Mouse (Mus musculus) MEL-GATA-1-ER (cell line): ENCODE measurements around the gene Abca13.

ENCODE experiments used
- DNase-seq: peaks from one replicate; pipeline ENCODE4 v3.0.0-alpha.2; 2012; ENCODE audit warnings: low read depth; ENCODE audit errors: extremely low read depth

The Abca13 gene

GRCm38 (mm10) chr11:9666648-9667255 is 475.0 kb downstream of the Abca13 start:
- DNase-seq: no peak

DNA sequence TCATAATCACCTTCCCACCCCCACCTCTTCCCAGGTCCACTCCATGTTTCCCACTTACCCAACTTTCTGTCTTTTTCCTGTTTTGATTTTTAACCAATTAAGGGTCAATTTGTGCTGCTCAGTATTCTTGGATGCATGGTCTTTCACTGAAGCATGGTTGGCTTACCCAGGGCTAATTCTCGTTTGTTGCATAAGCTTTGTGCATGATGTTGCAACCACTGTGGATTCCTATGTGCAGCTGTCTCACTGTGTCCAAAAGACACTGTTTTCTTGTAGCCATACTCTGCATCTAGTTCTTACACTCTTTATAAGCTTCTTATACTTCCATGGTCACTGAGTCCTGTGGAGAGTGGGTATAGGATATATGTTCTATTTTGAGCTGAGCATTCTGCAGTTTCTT is 477.7 kb downstream of the Abca13 start:
- DNase-seq: no peak

GRCm38 (mm10) chr11:9684952-9685351 is 493.2 kb downstream of the Abca13 start:
- DNase-seq: no peak

- no peak for DNase-seq
Observed at GRCm38 (mm10) chr11:9705190-9705589, 513.4 kb downstream of the Abca13 start.

GRCm38 (mm10) chr11:9727810-9728490 is 536.2 kb downstream of the Abca13 start:
- DNase-seq: no peak

- DNase-seq: no peak
Observed at GRCm38 (mm10) chr11:9731300-9731699, 539.6 kb downstream of the Abca13 start.
